ENCODE assay signal across 20 mouse cellular contexts in genomic region chr5:136933930-136934329, GRCm38 (mm10). TPM values are rescaled to one million over a fixed set of nuclear protein-coding genes. Genes with fewer than 3 reads are reported as not detected.
"Had no signal": no experiment of that assay in that cellular context is flagged by ENCODE, and none has a peak within 500 bp of the region (broad histone marks: within the 10 kb centered on the region; RNA-seq: fewer than 3 reads in every experiment).

No protein-coding gene starts in this region.

- H3K9ac ChIP-seq: liver, postnatal 0 days; lung, embryonic 15.5 days; midbrain, embryonic 13.5 days; midbrain, embryonic 15.5 days; neural tube, embryonic 12.5 days had no signal

- DNase-seq: liver, postnatal 0 days; lung, adult 2 months; lung, postnatal 14 days; lung, postnatal 4 days; right cerebral cortex, postnatal 25 days; right cerebral cortex, postnatal 4 days; spleen, adult 18-20 months; thymus, adult 2 months; thymus, postnatal 25 days; thymus, postnatal 4 days had no signal

- H3K9me3 ChIP-seq: lung, embryonic 15.5 days; midbrain, embryonic 10.5 days; midbrain, embryonic 13.5 days; midbrain, embryonic 15.5 days; neural tube, embryonic 12.5 days had no signal

- H3K36me3 ChIP-seq: lung, embryonic 15.5 days; midbrain, embryonic 10.5 days; midbrain, embryonic 13.5 days; midbrain, embryonic 15.5 days; neural tube, embryonic 12.5 days had no signal

- H3K27me3 ChIP-seq: lung, embryonic 15.5 days; midbrain, embryonic 13.5 days; midbrain, embryonic 15.5 days; neural tube, embryonic 12.5 days had no signal

- ATAC-seq: liver, postnatal 0 days; lung, postnatal 0 days; midbrain, embryonic 13.5 days; midbrain, embryonic 15.5 days had no signal

- H3K4me2 ChIP-seq: lung, embryonic 15.5 days; midbrain, embryonic 13.5 days; midbrain, embryonic 15.5 days; neural tube, embryonic 12.5 days had no signal

- H3K27ac ChIP-seq: lung, embryonic 15.5 days; midbrain, embryonic 10.5 days; midbrain, embryonic 13.5 days; midbrain, embryonic 15.5 days; neural tube, embryonic 12.5 days had no signal

- H3K4me3 ChIP-seq: lung, embryonic 15.5 days; midbrain, embryonic 10.5 days; midbrain, embryonic 13.5 days; midbrain, embryonic 15.5 days; neural tube, embryonic 12.5 days had no signal

RNA-seq across cellular contexts. Expression of gene Col26a1, which starts 50.9 kb away (rescaled TPM):
- total RNA-seq: megakaryocyte, adult 5-6 weeks; megakaryocyte-erythroid progenitor cell, adult 5-6 weeks; monocyte, adult 5-6 weeks; neutrophil, adult 5-6 weeks had no signal
- polyA plus RNA-seq: liver, postnatal 0 days had no signal
